Mouse (Mus musculus): ENCODE measurements around the gene Rnls. TPM values are rescaled to one million over a fixed set of nuclear protein-coding genes. Genes with fewer than 3 reads are reported as not detected.

Gene Rnls
- polyA plus RNA-seq, 2 experiments = 1.0 to 7.3 TPM

- 86% methylated on average over 2 of the region's 2 CpGs for WGBS
- no peak for TF ChIP-seq POLR2A (IDR thresholded peaks at IDR 0.05; ENCODE audit: borderline replicate concordance, extremely low read depth, insufficient read depth, insufficient read length)
- ATAC-seq (ENCODE audit: low FRiP score, low read depth) = no peak
Measured at GRCm38 (mm10) chr19:33244196-33244595, 147.9 kb downstream of the Rnls start.

GRCm38 (mm10) chr19:33240386-33240785 is 151.7 kb downstream of the Rnls start:
- no peaks in the 10 kb centered on the region for H3K36me3 ChIP-seq (ENCODE audit: control insufficient read depth, insufficient read depth, low read length)
- H3K9ac ChIP-seq (ENCODE audit: low read depth, low read length, severe bottlenecking) = no peak overlapping the region
- WGBS = 79% methylated on average over 2 of the region's 2 CpGs
- no peaks in the 10 kb centered on the region for H3K27me3 ChIP-seq (ENCODE audit: control insufficient read depth, insufficient read depth, low read length)
- ATAC-seq (ENCODE audit: low FRiP score, low read depth) (no peak), DNase-seq (ENCODE audit: low spot score) (no peak)
- no peak overlapping the region for H3K4me3 ChIP-seq (replicated peaks; ENCODE audit: low read length)
- 0 out of 2 replicates have a peak, but pooled peaks cover 4% of the 10 kb centered on the region for H3K9me3 ChIP-seq (ENCODE audit: control insufficient read depth, low read length)
- no peak for TF ChIP-seq POLR2A (IDR thresholded peaks at IDR 0.05; ENCODE audit: borderline replicate concordance, extremely low read depth, insufficient read depth, insufficient read length)
- H3K4me1 ChIP-seq (ENCODE audit: control insufficient read depth, insufficient read depth, low read length) = no peaks in the 10 kb centered on the region
- no peak overlapping the region for H3K4me2 ChIP-seq (replicated peaks; ENCODE audit: low read depth, low read length, severe bottlenecking)
- H3K27ac ChIP-seq (replicated peaks; ENCODE audit: low read depth, low read length) = no peak overlapping the region

More at GRCm38 (mm10) chr19:33244196-33244595, 147.9 kb downstream of the Rnls start:
- Histone ChIP-seq H3K4me1 (ENCODE audit: control insufficient read depth, insufficient read depth, low read length) (no peaks in the 10 kb centered on the region), H3K4me3 (replicated peaks; ENCODE audit: low read length) (no peak overlapping the region), H3K4me2 (replicated peaks; ENCODE audit: low read depth, low read length, severe bottlenecking) (no peak overlapping the region), H3K27me3 (ENCODE audit: control insufficient read depth, insufficient read depth, low read length) (no peaks in the 10 kb centered on the region), H3K27ac (replicated peaks; ENCODE audit: low read depth, low read length) (no peak overlapping the region), H3K9ac (ENCODE audit: low read depth, low read length, severe bottlenecking) (no peak overlapping the region), H3K36me3 (ENCODE audit: control insufficient read depth, insufficient read depth, low read length) (no peaks in the 10 kb centered on the region), H3K9me3 (ENCODE audit: control insufficient read depth, low read length) (0 out of 2 replicates have a peak, but pooled peaks cover 4% of the 10 kb centered on the region)
- DNase-seq (ENCODE audit: low spot score) = no peak

GRCm38 (mm10) chr19:33232902-33233301 is 159.2 kb downstream of the Rnls start:
- H3K27ac ChIP-seq (replicated peaks; ENCODE audit: low read depth, low read length) = no peak overlapping the region
- H3K9me3 ChIP-seq (ENCODE audit: control insufficient read depth, low read length) = no peaks in the 10 kb centered on the region
- no peak overlapping the region for H3K4me3 ChIP-seq (replicated peaks; ENCODE audit: low read length)
- ATAC-seq (ENCODE audit: low FRiP score, low read depth) (no peak), DNase-seq (ENCODE audit: low spot score) (no peak)
- H3K27me3 ChIP-seq (ENCODE audit: control insufficient read depth, insufficient read depth, low read length) = 0 out of 2 replicates have a peak, but pooled peaks cover 2% of the 10 kb centered on the region
- no peak for TF ChIP-seq POLR2A (IDR thresholded peaks at IDR 0.05; ENCODE audit: borderline replicate concordance, extremely low read depth, insufficient read depth, insufficient read length)
- H3K4me2 ChIP-seq (replicated peaks; ENCODE audit: low read depth, low read length, severe bottlenecking) = no peak overlapping the region
- no peak overlapping the region for H3K9ac ChIP-seq (ENCODE audit: low read depth, low read length, severe bottlenecking)
- 83% methylated on average over 3 of the region's 3 CpGs for WGBS
- no peaks in the 10 kb centered on the region for H3K4me1 ChIP-seq (ENCODE audit: control insufficient read depth, insufficient read depth, low read length)
- H3K36me3 ChIP-seq (ENCODE audit: control insufficient read depth, insufficient read depth, low read length) = no peaks in the 10 kb centered on the region

DNA sequence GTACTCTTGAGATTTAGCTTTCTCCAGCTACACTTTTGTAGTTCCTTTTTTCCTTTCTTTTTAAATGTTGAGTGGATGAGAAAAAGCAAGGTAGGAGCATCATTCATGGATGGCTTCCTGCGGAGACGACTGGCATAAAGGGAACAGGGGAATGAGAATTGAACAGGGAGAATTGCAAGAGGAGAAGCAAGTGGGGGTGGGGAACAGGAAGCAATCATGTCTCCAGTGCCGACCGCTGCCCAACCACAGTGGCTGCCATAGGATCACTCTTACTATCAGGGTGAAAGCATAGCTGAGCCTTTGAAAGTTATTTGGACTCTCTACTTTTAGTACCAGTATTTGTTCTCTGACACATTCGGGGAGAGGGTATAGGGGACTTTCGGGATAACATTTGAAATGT is 160.8 kb downstream of the Rnls start:
- Histone ChIP-seq H3K27ac (replicated peaks; ENCODE audit: low read depth, low read length) (no peak overlapping the region), H3K9ac (ENCODE audit: low read depth, low read length, severe bottlenecking) (no peak overlapping the region), H3K4me3 (replicated peaks; ENCODE audit: low read length) (no peak overlapping the region), H3K4me2 (replicated peaks; ENCODE audit: low read depth, low read length, severe bottlenecking) (no peak overlapping the region), H3K9me3 (ENCODE audit: control insufficient read depth, low read length) (no peaks in the 10 kb centered on the region), H3K4me1 (ENCODE audit: control insufficient read depth, insufficient read depth, low read length) (no peaks in the 10 kb centered on the region), H3K36me3 (ENCODE audit: control insufficient read depth, insufficient read depth, low read length) (no peaks in the 10 kb centered on the region), H3K27me3 (ENCODE audit: control insufficient read depth, insufficient read depth, low read length) (0 out of 2 replicates have a peak, but pooled peaks cover 5% of the 10 kb centered on the region)
- TF ChIP-seq POLR2A (IDR thresholded peaks at IDR 0.05; ENCODE audit: borderline replicate concordance, extremely low read depth, insufficient read depth, insufficient read length) = no peak
- WGBS = 54% methylated on average over 6 of the region's 6 CpGs
- DNase-seq (ENCODE audit: low spot score) = no peak
- ATAC-seq (ENCODE audit: low FRiP score, low read depth) = no peak

GRCm38 (mm10) chr19:33227004-33227403 is 165.1 kb downstream of the Rnls start:
- Histone ChIP-seq H3K27ac (replicated peaks; ENCODE audit: low read depth, low read length) (no peak overlapping the region), H3K9me3 (ENCODE audit: control insufficient read depth, low read length) (no peaks in the 10 kb centered on the region), H3K4me3 (replicated peaks; ENCODE audit: low read length) (no peak overlapping the region), H3K9ac (ENCODE audit: low read depth, low read length, severe bottlenecking) (no peak overlapping the region), H3K36me3 (ENCODE audit: control insufficient read depth, insufficient read depth, low read length) (no peaks in the 10 kb centered on the region), H3K4me2 (replicated peaks; ENCODE audit: low read depth, low read length, severe bottlenecking) (no peak overlapping the region), H3K27me3 (ENCODE audit: control insufficient read depth, insufficient read depth, low read length) (0 out of 2 replicates have a peak, but pooled peaks cover 5% of the 10 kb centered on the region), H3K4me1 (ENCODE audit: control insufficient read depth, insufficient read depth, low read length) (peaks cover 6% of the 10 kb centered on the region)
- WGBS = 3% methylated on average over 3 of the region's 3 CpGs
- no peak for TF ChIP-seq POLR2A (IDR thresholded peaks at IDR 0.05; ENCODE audit: borderline replicate concordance, extremely low read depth, insufficient read depth, insufficient read length)
- peak; percentile 78 for ATAC-seq (ENCODE audit: low FRiP score, low read depth)
- peak; percentile 86 for DNase-seq (ENCODE audit: low spot score)

Measured in limb, embryonic 14.5 days (tissue).